Mouse (Mus musculus): Measurements from ENCODE around the gene Slc22a4. TPM values are rescaled to one million over a fixed set of nuclear protein-coding genes. Genes with fewer than 3 reads are reported as not detected.
A peak's percentile ranks its signal among the peaks of the same experiment; 100 is the strongest.

The Slc22a4 gene
- polyA plus RNA-seq (2014; fragmentation: Nextera tagmentation; extraction: Ambion mirVana) = 4.0 and 5.4 TPM in 2 replicates

- Histone ChIP-seq H3K4me2 (peak within 1 kb of the TSS; percentile 96), H3K27me3 (ENCODE audit: control insufficient read depth, insufficient read depth, low read length) (peaks cover 35% of the 10 kb centered on the region), H3K36me3 (ENCODE audit: control insufficient read depth, insufficient read depth, low read length) (no peaks in the 10 kb centered on the region), H3K4me3 (ENCODE audit: low read depth, low read length) (peak within 1 kb of the TSS; percentile 65), H3K4me1 (ENCODE audit: control insufficient read depth, insufficient read depth, low read length) (peaks cover 8% of the 10 kb centered on the region; the same call in 1 of the 2 replicates), H3K9ac (ENCODE audit: low read depth, low read length) (peak within 1 kb of the TSS; percentile 78), H3K9me3 (replicated peaks; ENCODE audit: control insufficient read depth, low read length) (no peaks in the 10 kb centered on the region), H3K27ac (ENCODE audit: low read depth, low read length) (peak within 1 kb of the TSS; percentile 73)
- peak; percentile 91 for ATAC-seq (replicated peaks; ENCODE audit: insufficient number of reproducible peaks, low FRiP score, low TSS enrichment)
- WGBS (ENCODE audit: insufficient replicate concordance) = 2% methylated on average over 61 of the region's 61 CpGs
Observed at GRCm38 (mm10) chr11:54028044-54028951, at the start of gene Slc22a4. TSS of gene Slc22a4 (minus strand) at chr11:54028090.

- no peak overlapping the region for H3K4me3 ChIP-seq (ENCODE audit: low read depth, low read length)
- H3K9me3 ChIP-seq (replicated peaks; ENCODE audit: control insufficient read depth, low read length) = no peaks in the 10 kb centered on the region
- 95% methylated on average over 1 of the region's 1 CpGs for WGBS (ENCODE audit: insufficient replicate concordance)
- no peak overlapping the region for H3K27ac ChIP-seq (ENCODE audit: low read depth, low read length)
- peaks cover 20% of the 10 kb centered on the region for H3K27me3 ChIP-seq (ENCODE audit: control insufficient read depth, insufficient read depth, low read length)
- ATAC-seq (replicated peaks; ENCODE audit: insufficient number of reproducible peaks, low FRiP score, low TSS enrichment) = no peak
- H3K4me1 ChIP-seq (ENCODE audit: control insufficient read depth, insufficient read depth, low read length) = peaks cover 9% of the 10 kb centered on the region; the same call in 1 of the 2 replicates
- no peaks in the 10 kb centered on the region for H3K36me3 ChIP-seq (ENCODE audit: control insufficient read depth, insufficient read depth, low read length)
- H3K4me2 ChIP-seq = no peak overlapping the region
- H3K9ac ChIP-seq (ENCODE audit: low read depth, low read length) = no peak overlapping the region
Observed at GRCm38 (mm10) chr11:54076101-54076500, 48.2 kb upstream of the Slc22a4 start.

- H3K9me3 ChIP-seq (replicated peaks; ENCODE audit: control insufficient read depth, low read length) = no peaks in the 10 kb centered on the region
- no peak overlapping the region for H3K27ac ChIP-seq (ENCODE audit: low read depth, low read length)
- peaks cover 26% of the 10 kb centered on the region for H3K27me3 ChIP-seq (ENCODE audit: control insufficient read depth, insufficient read depth, low read length)
- H3K4me3 ChIP-seq (ENCODE audit: low read depth, low read length) = no peak overlapping the region
- no peak overlapping the region for H3K9ac ChIP-seq (ENCODE audit: low read depth, low read length)
- peaks cover 9% of the 10 kb centered on the region; the same call in 1 of the 2 replicates for H3K4me1 ChIP-seq (ENCODE audit: control insufficient read depth, insufficient read depth, low read length)
- no peak for ATAC-seq (replicated peaks; ENCODE audit: insufficient number of reproducible peaks, low FRiP score, low TSS enrichment)
- WGBS (ENCODE audit: insufficient replicate concordance) = 74% methylated on average over 6 of the region's 6 CpGs
- no peaks in the 10 kb centered on the region for H3K36me3 ChIP-seq (ENCODE audit: control insufficient read depth, insufficient read depth, low read length)
- H3K4me2 ChIP-seq = no peak overlapping the region
Observed at GRCm38 (mm10) chr11:54075353-54075752, 47.5 kb upstream of the Slc22a4 start.

- Histone ChIP-seq H3K9ac (ENCODE audit: low read depth, low read length) (no peak overlapping the region), H3K27ac (ENCODE audit: low read depth, low read length) (no peak overlapping the region), H3K4me3 (ENCODE audit: low read depth, low read length) (no peak overlapping the region), H3K4me1 (ENCODE audit: control insufficient read depth, insufficient read depth, low read length) (peaks cover 9% of the 10 kb centered on the region; the same call in 1 of the 2 replicates), H3K27me3 (ENCODE audit: control insufficient read depth, insufficient read depth, low read length) (peaks cover 44% of the 10 kb centered on the region), H3K4me2 (no peak overlapping the region), H3K36me3 (ENCODE audit: control insufficient read depth, insufficient read depth, low read length) (no peaks in the 10 kb centered on the region), H3K9me3 (replicated peaks; ENCODE audit: control insufficient read depth, low read length) (no peaks in the 10 kb centered on the region)
- 52% methylated on average over 4 of the region's 4 CpGs for WGBS (ENCODE audit: insufficient replicate concordance)
- ATAC-seq (replicated peaks; ENCODE audit: insufficient number of reproducible peaks, low FRiP score, low TSS enrichment) = no peak
Observed at GRCm38 (mm10) chr11:54073291-54073690, 45.4 kb upstream of the Slc22a4 start.

- H3K4me2 ChIP-seq = no peak overlapping the region
- 82% methylated on average over 5 of the region's 5 CpGs for WGBS (ENCODE audit: insufficient replicate concordance)
Observed at GRCm38 (mm10) chr11:54071726-54072445, 44.0 kb upstream of the Slc22a4 start.

GRCm38 (mm10) chr11:54068520-54069371 lies 40.9 kb upstream of the Slc22a4 start, which contains the start of gene Pdlim4:
TSS of gene Pdlim4 (minus strand) at chr11:54069014.
- Histone ChIP-seq H3K4me3 (ENCODE audit: low read depth, low read length) (peak within 1 kb of the TSS; percentile 53), H3K27ac (ENCODE audit: low read depth, low read length) (no peak within 1 kb of the TSS), H3K4me2 (peak within 1 kb of the TSS; percentile 85), H3K36me3 (ENCODE audit: control insufficient read depth, insufficient read depth, low read length) (no peaks in the 10 kb centered on the region), H3K9ac (ENCODE audit: low read depth, low read length) (peak within 1 kb of the TSS; percentile 65), H3K9me3 (replicated peaks; ENCODE audit: control insufficient read depth, low read length) (no peaks in the 10 kb centered on the region), H3K4me1 (ENCODE audit: control insufficient read depth, insufficient read depth, low read length) (peaks cover 24% of the 10 kb centered on the region), H3K27me3 (ENCODE audit: control insufficient read depth, insufficient read depth, low read length) (peaks cover 40% of the 10 kb centered on the region)
- ATAC-seq (replicated peaks; ENCODE audit: insufficient number of reproducible peaks, low FRiP score, low TSS enrichment) = no peak; the same call in 1 of the 2 replicates
- 2% methylated on average over 47 of the region's 61 CpGs for WGBS (ENCODE audit: insufficient replicate concordance)

More at GRCm38 (mm10) chr11:54071726-54072445, 44.0 kb upstream of the Slc22a4 start:
- Histone ChIP-seq H3K4me1 (ENCODE audit: control insufficient read depth, insufficient read depth, low read length) (peaks cover 22% of the 10 kb centered on the region), H3K27ac (ENCODE audit: low read depth, low read length) (no peak overlapping the region), H3K9ac (ENCODE audit: low read depth, low read length) (no peak overlapping the region), H3K27me3 (ENCODE audit: control insufficient read depth, insufficient read depth, low read length) (peaks cover 46% of the 10 kb centered on the region), H3K9me3 (replicated peaks; ENCODE audit: control insufficient read depth, low read length) (no peaks in the 10 kb centered on the region), H3K36me3 (ENCODE audit: control insufficient read depth, insufficient read depth, low read length) (no peaks in the 10 kb centered on the region), H3K4me3 (ENCODE audit: low read depth, low read length) (no peak overlapping the region)
- ATAC-seq (replicated peaks; ENCODE audit: insufficient number of reproducible peaks, low FRiP score, low TSS enrichment) = no peak

- peak overlapping the region; percentile 53; the same call in 1 of the 2 replicates for H3K4me3 ChIP-seq (ENCODE audit: low read depth, low read length)
Observed at GRCm38 (mm10) chr11:54067996-54068519, 40.2 kb upstream of the Slc22a4 start.

More at GRCm38 (mm10) chr11:54067996-54068519, 40.2 kb upstream of the Slc22a4 start:
- 22% methylated on average over 4 of the region's 4 CpGs for WGBS (ENCODE audit: insufficient replicate concordance)
- H3K9ac ChIP-seq (ENCODE audit: low read depth, low read length) = no peak overlapping the region
- no peak for ATAC-seq (replicated peaks; ENCODE audit: insufficient number of reproducible peaks, low FRiP score, low TSS enrichment)
- no peaks in the 10 kb centered on the region for H3K36me3 ChIP-seq (ENCODE audit: control insufficient read depth, insufficient read depth, low read length)
- peaks cover 40% of the 10 kb centered on the region for H3K27me3 ChIP-seq (ENCODE audit: control insufficient read depth, insufficient read depth, low read length)
- H3K27ac ChIP-seq (ENCODE audit: low read depth, low read length) = no peak overlapping the region
- no peaks in the 10 kb centered on the region for H3K9me3 ChIP-seq (replicated peaks; ENCODE audit: control insufficient read depth, low read length)
- peaks cover 23% of the 10 kb centered on the region for H3K4me1 ChIP-seq (ENCODE audit: control insufficient read depth, insufficient read depth, low read length)
- H3K4me2 ChIP-seq = peak overlapping the region; percentile 85
